Mouse (Mus musculus): ENCODE results near the gene Sp9. TPM values are rescaled to one million over a fixed set of nuclear protein-coding genes. Genes with fewer than 3 reads are reported as not detected.

The Sp9 gene
- polyA plus RNA-seq, 1 experiment from 2014 or later: 4.6 TPM

GRCm38 (mm10) chr2:73298154-73298553 lies 26.4 kb downstream of the Sp9 start:
- Histone ChIP-seq H3K9me3 (no peaks in the 10 kb centered on the region), H3K36me3 (peaks cover 16% of the 10 kb centered on the region; the same call in 1 of the 2 replicates), H3K9ac (replicated peaks) (no peak overlapping the region), H3K4me2 (replicated peaks) (no peak overlapping the region), H3K4me3 (no peak overlapping the region), H3K27me3 (no peaks in the 10 kb centered on the region), H3K27ac (replicated peaks) (no peak overlapping the region), H3K4me1 (no peaks in the 10 kb centered on the region)
- ATAC-seq (ENCODE audit: low FRiP score, low read depth): no peak
- WGBS: 87% methylated on average over 7 of the region's 7 CpGs

GRCm38 (mm10) chr2:73298841-73299240 lies 27.1 kb downstream of the Sp9 start:
- 66% methylated on average over 3 of the region's 3 CpGs for WGBS
- Histone ChIP-seq H3K9ac (replicated peaks) (no peak overlapping the region), H3K4me1 (no peaks in the 10 kb centered on the region), H3K27ac (replicated peaks) (no peak overlapping the region), H3K4me2 (replicated peaks) (no peak overlapping the region), H3K9me3 (no peaks in the 10 kb centered on the region), H3K36me3 (peaks cover 18% of the 10 kb centered on the region; the same call in 1 of the 2 replicates), H3K4me3 (no peak overlapping the region), H3K27me3 (no peaks in the 10 kb centered on the region)
- ATAC-seq (ENCODE audit: low FRiP score, low read depth): no peak

GRCm38 (mm10) chr2:73301979-73302378 lies 30.3 kb downstream of the Sp9 start:
- Histone ChIP-seq H3K27me3 (no peaks in the 10 kb centered on the region), H3K36me3 (peaks cover 41% of the 10 kb centered on the region), H3K9me3 (no peaks in the 10 kb centered on the region), H3K27ac (replicated peaks) (no peak overlapping the region), H3K9ac (replicated peaks) (no peak overlapping the region), H3K4me1 (no peaks in the 10 kb centered on the region), H3K4me2 (replicated peaks) (no peak overlapping the region), H3K4me3 (no peak overlapping the region)
- no peak for ATAC-seq (ENCODE audit: low FRiP score, low read depth)
- WGBS: 84% methylated on average over 1 of the region's 1 CpGs

GRCm38 (mm10) chr2:73302722-73303121 lies 31.0 kb downstream of the Sp9 start:
- no peak overlapping the region for H3K4me2 ChIP-seq (replicated peaks)
- H3K27me3 ChIP-seq: no peaks in the 10 kb centered on the region
- no peak overlapping the region for H3K4me3 ChIP-seq
- H3K36me3 ChIP-seq: peaks cover 47% of the 10 kb centered on the region
- no peaks in the 10 kb centered on the region for H3K9me3 ChIP-seq
- no peaks in the 10 kb centered on the region for H3K4me1 ChIP-seq
- no peak for ATAC-seq (ENCODE audit: low FRiP score, low read depth)
- H3K9ac ChIP-seq (replicated peaks): no peak overlapping the region
- no peak overlapping the region for H3K27ac ChIP-seq (replicated peaks)
- 93% methylated on average over 9 of the region's 9 CpGs for WGBS

- Histone ChIP-seq H3K9ac (replicated peaks) (no peak overlapping the region), H3K27ac (replicated peaks) (no peak overlapping the region), H3K27me3 (no peaks in the 10 kb centered on the region), H3K36me3 (peaks cover 58% of the 10 kb centered on the region), H3K4me2 (replicated peaks) (no peak overlapping the region), H3K4me1 (no peaks in the 10 kb centered on the region), H3K4me3 (no peak overlapping the region), H3K9me3 (no peaks in the 10 kb centered on the region)
- WGBS: 96% methylated on average over 5 of the region's 5 CpGs
- no peak for ATAC-seq (ENCODE audit: low FRiP score, low read depth)
Measured at GRCm38 (mm10) chr2:73304506-73304905, 32.8 kb downstream of the Sp9 start.

GRCm38 (mm10) chr2:73306006-73306405 lies 34.3 kb downstream of the Sp9 start:
- Histone ChIP-seq H3K4me1 (no peaks in the 10 kb centered on the region), H3K36me3 (peaks cover 60% of the 10 kb centered on the region), H3K27ac (replicated peaks) (no peak overlapping the region), H3K4me3 (no peak overlapping the region), H3K4me2 (replicated peaks) (no peak overlapping the region), H3K9me3 (no peaks in the 10 kb centered on the region), H3K9ac (replicated peaks) (no peak overlapping the region), H3K27me3 (no peaks in the 10 kb centered on the region)
- WGBS: 90% methylated on average over 7 of the region's 7 CpGs
- no peak for ATAC-seq (ENCODE audit: low FRiP score, low read depth)

GRCm38 (mm10) chr2:73312152-73313116 lies 40.7 kb downstream of the Sp9 start, which contains the start of the genes Scrn3 and Cir1:
Scrn3 (plus strand) TSS chr2:73312601.
Cir1 (minus strand) TSS chr2:73312701.
- peaks cover 18% of the 10 kb centered on the region for H3K36me3 ChIP-seq
- under 1% methylated on average over 64 of the region's 64 CpGs for WGBS
- peak; percentile 97 for ATAC-seq (ENCODE audit: low FRiP score, low read depth)
- H3K9me3 ChIP-seq: no peaks in the 10 kb centered on the region
- H3K27me3 ChIP-seq: no peaks in the 10 kb centered on the region
- H3K4me3 ChIP-seq: peak within 1 kb of the TSS; percentile 81
- peak within 1 kb of the TSS; percentile 76 for H3K27ac ChIP-seq (replicated peaks)
- peak within 1 kb of the TSS; percentile 95 for H3K4me2 ChIP-seq (replicated peaks)
- H3K9ac ChIP-seq (replicated peaks): peak within 1 kb of the TSS; percentile 76
- H3K4me1 ChIP-seq: peaks cover 17% of the 10 kb centered on the region

- no peaks in the 10 kb centered on the region for H3K9me3 ChIP-seq
- WGBS: 49% methylated on average over 14 of the region's 14 CpGs
- peaks cover 17% of the 10 kb centered on the region for H3K4me1 ChIP-seq
- no peaks in the 10 kb centered on the region for H3K27me3 ChIP-seq
- 0 out of 2 replicates have a peak overlapping the region, but pooled peaks have one; percentile 21 for H3K9ac ChIP-seq (replicated peaks)
- peak; percentile 44; the same call in 1 of the 2 replicates for ATAC-seq (ENCODE audit: low FRiP score, low read depth)
- no peak overlapping the region for H3K27ac ChIP-seq (replicated peaks)
- H3K4me2 ChIP-seq (replicated peaks): peak overlapping the region; percentile 47
- peak overlapping the region; percentile 81 for H3K4me3 ChIP-seq
- H3K36me3 ChIP-seq: peaks cover 16% of the 10 kb centered on the region
Measured at GRCm38 (mm10) chr2:73313117-73313501, 41.4 kb downstream of the Sp9 start.

- H3K9me3 ChIP-seq: no peaks in the 10 kb centered on the region
- WGBS: 94% methylated on average over 3 of the region's 3 CpGs
- peaks cover 17% of the 10 kb centered on the region for H3K4me1 ChIP-seq
- no peak overlapping the region for H3K9ac ChIP-seq (replicated peaks)
- no peaks in the 10 kb centered on the region for H3K27me3 ChIP-seq
- no peak for ATAC-seq (ENCODE audit: low FRiP score, low read depth)
- H3K27ac ChIP-seq (replicated peaks): no peak overlapping the region
- peaks cover 6% of the 10 kb centered on the region for H3K36me3 ChIP-seq
- no peak overlapping the region for H3K4me3 ChIP-seq
- H3K4me2 ChIP-seq (replicated peaks): no peak overlapping the region
Measured at GRCm38 (mm10) chr2:73314311-73314710, 42.6 kb downstream of the Sp9 start.

GRCm38 (mm10) chr2:73317426-73317825 lies 45.7 kb downstream of the Sp9 start:
- 92% methylated on average over 9 of the region's 9 CpGs for WGBS
- no peak overlapping the region for H3K9ac ChIP-seq (replicated peaks)

GRCm38 (mm10) chr2:73319218-73319617 lies 47.5 kb downstream of the Sp9 start:
- Histone ChIP-seq H3K9ac (replicated peaks) (no peak overlapping the region), H3K4me1 (no peaks in the 10 kb centered on the region), H3K9me3 (no peaks in the 10 kb centered on the region), H3K4me3 (no peak overlapping the region), H3K27me3 (no peaks in the 10 kb centered on the region), H3K36me3 (no peaks in the 10 kb centered on the region), H3K27ac (replicated peaks) (no peak overlapping the region), H3K4me2 (replicated peaks) (no peak overlapping the region)
- no peak for ATAC-seq (ENCODE audit: low FRiP score, low read depth)
- 90% methylated on average over 5 of the region's 5 CpGs for WGBS

More at GRCm38 (mm10) chr2:73317426-73317825, 45.7 kb downstream of the Sp9 start:
- H3K4me3 ChIP-seq: no peak overlapping the region
- no peak overlapping the region for H3K4me2 ChIP-seq (replicated peaks)
- H3K4me1 ChIP-seq: peaks cover 8% of the 10 kb centered on the region; the same call in 1 of the 2 replicates
- no peaks in the 10 kb centered on the region for H3K9me3 ChIP-seq
- H3K27me3 ChIP-seq: no peaks in the 10 kb centered on the region
- no peak for ATAC-seq (ENCODE audit: low FRiP score, low read depth)
- no peaks in the 10 kb centered on the region for H3K36me3 ChIP-seq
- no peak overlapping the region for H3K27ac ChIP-seq (replicated peaks)

- H3K27ac ChIP-seq (replicated peaks): no peak overlapping the region
- WGBS: 73% methylated on average over 12 of the region's 12 CpGs
- no peak for ATAC-seq (ENCODE audit: low FRiP score, low read depth)
- no peak overlapping the region for H3K9ac ChIP-seq (replicated peaks)
- H3K9me3 ChIP-seq: no peaks in the 10 kb centered on the region
- H3K4me1 ChIP-seq: no peaks in the 10 kb centered on the region
- H3K4me3 ChIP-seq: no peak overlapping the region
- H3K27me3 ChIP-seq: no peaks in the 10 kb centered on the region
- no peak overlapping the region for H3K4me2 ChIP-seq (replicated peaks)
- H3K36me3 ChIP-seq: no peaks in the 10 kb centered on the region
Measured at GRCm38 (mm10) chr2:73322991-73323390, 51.3 kb downstream of the Sp9 start.

Measured in midbrain, embryonic 12.5 days (tissue).